Mouse (Mus musculus): ENCODE measurements around the gene Cutc. TPM values are rescaled to one million over a fixed set of nuclear protein-coding genes. Genes with fewer than 3 reads are reported as not detected.

Cutc gene
- polyA plus RNA-seq, 1 experiment from 2014 or later, result 12.0 TPM

DNA sequence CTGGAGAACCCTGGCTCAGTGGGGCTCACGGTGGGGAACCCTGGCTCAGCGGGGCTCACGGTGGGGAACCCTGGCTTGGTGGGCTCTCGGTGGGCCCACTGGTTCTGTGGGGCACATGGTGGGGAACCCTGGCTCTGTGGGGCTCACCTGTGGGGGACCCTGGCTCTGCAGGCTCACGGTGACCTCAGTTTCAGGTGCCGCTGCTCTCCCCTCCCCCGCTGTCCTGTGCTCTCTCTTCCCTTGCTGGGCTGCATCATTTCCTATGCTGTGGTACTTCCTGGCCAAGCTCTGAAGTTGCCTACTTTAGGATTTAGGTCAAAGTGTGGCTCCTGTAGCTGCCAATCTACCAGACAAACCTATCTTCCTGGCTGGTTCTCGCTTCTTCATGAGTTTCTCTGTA lies 29.9 kb upstream of the Cutc start:
- 85% methylated on average over 8 of the region's 8 CpGs for WGBS
- no peak for DNase-seq (ENCODE audit: low spot score)
- no peaks in the 10 kb centered on the region for H3K9me3 ChIP-seq (ENCODE audit: control insufficient read depth, low read length)
- H3K4me1 ChIP-seq (ENCODE audit: control insufficient read depth, insufficient read depth, low read length), result no peaks in the 10 kb centered on the region
- peaks cover 6% of the 10 kb centered on the region; the same call in 1 of the 2 replicates for H3K36me3 ChIP-seq (ENCODE audit: control insufficient read depth, insufficient read depth, low read length)
- no peaks in the 10 kb centered on the region for H3K27me3 ChIP-seq (ENCODE audit: control insufficient read depth, insufficient read depth, low read length)
- no peak overlapping the region for H3K4me2 ChIP-seq (ENCODE audit: low read depth)
- no peak overlapping the region for H3K4me3 ChIP-seq (ENCODE audit: low read depth, low read length)
- H3K27ac ChIP-seq (ENCODE audit: low read depth, low read length), result no peak overlapping the region
- no peak overlapping the region for H3K9ac ChIP-seq (ENCODE audit: low read length)
- no peak for ATAC-seq (ENCODE audit: insufficient read depth, low FRiP score, low TSS enrichment)

DNA sequence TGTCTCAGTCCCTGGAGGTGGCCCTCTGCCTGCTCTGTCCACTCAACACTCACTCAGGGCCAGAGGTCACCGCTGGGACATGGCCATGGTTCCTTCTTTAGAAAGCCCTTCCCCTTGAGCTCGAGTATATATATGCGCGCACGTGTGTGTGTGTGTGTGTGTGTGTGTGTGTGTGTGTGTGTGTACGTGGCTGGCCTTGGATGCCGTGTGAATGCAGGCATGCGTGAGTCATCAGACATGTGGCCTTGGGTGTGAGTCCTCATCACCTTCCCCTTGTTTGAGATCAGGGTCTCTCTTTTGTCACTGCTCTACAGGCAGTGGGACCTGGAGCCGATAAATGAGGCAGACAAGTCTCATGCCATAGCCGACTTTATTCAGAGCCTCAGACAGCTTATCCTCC lies 29.3 kb upstream of the Cutc start:
- no peak overlapping the region for H3K4me3 ChIP-seq (ENCODE audit: low read depth, low read length)
- no peaks in the 10 kb centered on the region for H3K27me3 ChIP-seq (ENCODE audit: control insufficient read depth, insufficient read depth, low read length)
- 91% methylated on average over 10 of the region's 10 CpGs for WGBS
- H3K27ac ChIP-seq (ENCODE audit: low read depth, low read length), result no peak overlapping the region
- H3K9ac ChIP-seq (ENCODE audit: low read length), result no peak overlapping the region
- H3K36me3 ChIP-seq (ENCODE audit: control insufficient read depth, insufficient read depth, low read length), result peaks cover 6% of the 10 kb centered on the region; the same call in 1 of the 2 replicates
- DNase-seq (ENCODE audit: low spot score), result no peak
- H3K4me1 ChIP-seq (ENCODE audit: control insufficient read depth, insufficient read depth, low read length), result no peaks in the 10 kb centered on the region
- H3K4me2 ChIP-seq (ENCODE audit: low read depth), result no peak overlapping the region
- no peak for ATAC-seq (ENCODE audit: insufficient read depth, low FRiP score, low TSS enrichment)
- no peaks in the 10 kb centered on the region for H3K9me3 ChIP-seq (ENCODE audit: control insufficient read depth, low read length)

DNA sequence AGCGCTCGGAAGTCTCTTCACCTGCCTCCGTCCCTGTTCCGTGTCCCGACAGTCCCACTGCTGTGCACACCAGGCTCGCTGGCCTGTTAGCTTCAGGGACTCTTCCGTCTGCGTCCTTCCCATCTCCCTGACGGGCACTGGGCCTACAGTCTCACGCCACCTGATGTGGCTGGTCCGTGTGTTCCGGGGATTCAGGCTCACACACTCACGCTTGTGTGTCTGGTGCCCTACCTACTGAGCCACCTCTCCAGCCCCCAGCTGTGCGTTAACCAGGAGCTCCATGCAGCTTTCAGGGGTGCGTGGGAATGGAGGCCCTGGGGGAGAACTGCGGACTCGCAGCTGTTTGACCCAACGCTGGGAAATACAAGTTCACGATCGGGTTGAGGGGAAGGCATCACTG lies 28.6 kb upstream of the Cutc start:
- Histone ChIP-seq H3K9me3 (ENCODE audit: control insufficient read depth, low read length) (no peaks in the 10 kb centered on the region), H3K4me2 (ENCODE audit: low read depth) (no peak overlapping the region), H3K4me1 (ENCODE audit: control insufficient read depth, insufficient read depth, low read length) (no peaks in the 10 kb centered on the region), H3K9ac (ENCODE audit: low read length) (no peak overlapping the region), H3K27ac (ENCODE audit: low read depth, low read length) (no peak overlapping the region), H3K4me3 (ENCODE audit: low read depth, low read length) (no peak overlapping the region), H3K27me3 (ENCODE audit: control insufficient read depth, insufficient read depth, low read length) (no peaks in the 10 kb centered on the region), H3K36me3 (ENCODE audit: control insufficient read depth, insufficient read depth, low read length) (peaks cover 6% of the 10 kb centered on the region; the same call in 1 of the 2 replicates)
- DNase-seq (ENCODE audit: low spot score) (no peak), ATAC-seq (ENCODE audit: insufficient read depth, low FRiP score, low TSS enrichment) (no peak)
- 89% methylated on average over 20 of the region's 20 CpGs for WGBS

DNA sequence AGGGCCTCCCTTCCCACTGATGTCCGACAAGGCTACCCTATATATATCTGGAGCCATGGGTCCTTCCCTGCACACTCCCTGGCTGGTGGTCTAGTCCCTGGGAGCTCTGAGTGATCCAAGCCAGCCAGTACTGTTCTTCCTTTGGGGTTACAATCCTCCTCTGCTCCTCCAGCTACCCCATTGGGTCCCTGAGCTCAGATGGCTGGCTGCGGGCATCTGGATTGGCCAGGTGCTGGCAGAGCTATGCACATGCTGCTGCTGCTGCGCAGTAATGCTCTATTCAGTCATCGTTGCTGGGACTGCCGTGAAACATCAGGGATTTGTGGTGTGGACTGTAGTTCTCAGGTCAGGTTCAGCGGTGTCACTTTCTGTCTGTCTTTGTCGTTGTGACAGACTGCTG lies 28.0 kb upstream of the Cutc start:
- no peak overlapping the region for H3K27ac ChIP-seq (ENCODE audit: low read depth, low read length)
- H3K4me1 ChIP-seq (ENCODE audit: control insufficient read depth, insufficient read depth, low read length), result no peaks in the 10 kb centered on the region
- H3K36me3 ChIP-seq (ENCODE audit: control insufficient read depth, insufficient read depth, low read length), result peaks cover 6% of the 10 kb centered on the region; the same call in 1 of the 2 replicates
- H3K9ac ChIP-seq (ENCODE audit: low read length), result no peak overlapping the region
- no peaks in the 10 kb centered on the region for H3K9me3 ChIP-seq (ENCODE audit: control insufficient read depth, low read length)
- ATAC-seq (ENCODE audit: insufficient read depth, low FRiP score, low TSS enrichment) (no peak), DNase-seq (ENCODE audit: low spot score) (no peak)
- 87% methylated on average over 7 of the region's 7 CpGs for WGBS
- H3K4me3 ChIP-seq (ENCODE audit: low read depth, low read length), result no peak overlapping the region
- H3K4me2 ChIP-seq (ENCODE audit: low read depth), result no peak overlapping the region
- no peaks in the 10 kb centered on the region for H3K27me3 ChIP-seq (ENCODE audit: control insufficient read depth, insufficient read depth, low read length)

DNA sequence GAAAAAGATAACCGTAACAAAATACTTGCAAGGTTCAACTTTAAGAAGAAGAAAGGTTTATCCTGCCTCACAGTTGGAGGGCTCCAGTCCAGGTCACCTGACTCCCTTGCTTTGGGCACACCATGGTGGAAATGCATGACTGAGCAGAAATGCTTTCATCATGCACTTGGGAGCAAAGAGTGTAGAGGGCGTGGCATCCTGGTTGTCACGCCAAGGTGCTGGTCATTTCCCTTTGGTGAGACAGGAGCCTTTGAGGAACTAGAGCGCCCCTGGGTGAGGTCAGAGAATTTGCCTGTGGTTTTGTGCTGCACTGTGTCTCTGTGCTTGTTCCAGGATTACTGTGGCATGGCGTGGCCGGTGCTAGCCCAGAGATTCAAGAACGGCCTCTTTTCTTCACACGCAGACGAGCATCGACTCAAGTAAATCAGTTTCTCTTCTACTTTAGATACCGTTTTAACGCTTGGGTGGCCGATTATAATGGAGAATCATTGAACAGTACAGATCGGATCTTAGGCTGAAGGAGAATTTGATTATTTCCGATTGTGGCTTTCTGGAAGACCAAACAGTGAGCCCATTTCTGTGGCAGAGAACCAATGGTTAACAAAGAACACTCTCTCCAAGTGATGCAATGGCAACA lies 26.2 kb upstream of the Cutc start:
- no peak overlapping the region for H3K4me3 ChIP-seq (ENCODE audit: low read depth, low read length)
- WGBS, result 85% methylated on average over 15 of the region's 15 CpGs
- H3K27me3 ChIP-seq (ENCODE audit: control insufficient read depth, insufficient read depth, low read length), result no peaks in the 10 kb centered on the region
- H3K9ac ChIP-seq (ENCODE audit: low read length), result no peak overlapping the region
- H3K9me3 ChIP-seq (ENCODE audit: control insufficient read depth, low read length), result no peaks in the 10 kb centered on the region
- H3K36me3 ChIP-seq (ENCODE audit: control insufficient read depth, insufficient read depth, low read length), result 0 out of 2 replicates have a peak, but pooled peaks cover 3% of the 10 kb centered on the region
- ATAC-seq (ENCODE audit: insufficient read depth, low FRiP score, low TSS enrichment) (no peak), DNase-seq (ENCODE audit: low spot score) (no peak)
- H3K4me2 ChIP-seq (ENCODE audit: low read depth), result no peak overlapping the region
- H3K4me1 ChIP-seq (ENCODE audit: control insufficient read depth, insufficient read depth, low read length), result no peaks in the 10 kb centered on the region
- H3K27ac ChIP-seq (ENCODE audit: low read depth, low read length), result no peak overlapping the region

DNA sequence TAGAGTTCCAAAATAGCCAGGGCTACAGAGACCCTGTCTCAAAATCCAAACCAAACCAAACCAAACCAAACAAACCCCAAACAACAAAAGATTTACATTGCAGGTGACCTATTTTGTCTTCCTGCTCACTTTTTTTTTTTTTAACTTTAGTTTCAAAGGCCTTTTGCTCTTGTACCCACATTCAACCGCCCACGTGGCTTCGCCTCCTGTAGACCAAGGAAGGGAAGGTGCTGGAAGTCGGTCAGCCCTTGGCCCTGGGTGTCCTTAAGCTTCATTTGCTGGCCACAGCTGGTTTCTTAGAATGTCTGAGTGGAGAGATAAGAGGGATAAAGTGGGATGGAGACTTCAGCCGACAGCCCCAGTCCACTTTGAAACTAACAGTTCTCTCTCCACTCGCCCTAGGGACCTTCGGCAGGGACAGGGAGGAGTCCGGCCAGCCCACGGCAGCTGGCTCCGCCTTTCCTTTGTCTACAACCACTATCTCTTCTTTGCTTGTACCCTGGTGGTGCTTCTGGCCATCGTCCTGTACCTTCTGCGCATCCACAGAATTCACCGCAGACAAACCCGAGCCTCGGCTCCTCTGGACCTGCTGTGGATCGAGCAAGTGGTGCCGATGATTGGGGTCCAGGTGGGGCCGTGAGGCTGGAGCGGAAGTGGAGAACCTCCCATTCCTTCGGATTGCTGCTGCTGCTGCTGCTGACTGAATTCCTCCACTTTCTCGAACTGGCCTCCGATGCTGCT lies 23.3 kb upstream of the Cutc start:
- DNase-seq (ENCODE audit: low spot score) (peak; percentile 50), ATAC-seq (ENCODE audit: insufficient read depth, low FRiP score, low TSS enrichment) (no peak)
- WGBS, result 47% methylated on average over 22 of the region's 22 CpGs
- Histone ChIP-seq H3K27ac (ENCODE audit: low read depth, low read length) (no peak overlapping the region; the same call in 1 of the 2 replicates), H3K36me3 (ENCODE audit: control insufficient read depth, insufficient read depth, low read length) (0 out of 2 replicates have a peak, but pooled peaks cover 3% of the 10 kb centered on the region), H3K4me2 (ENCODE audit: low read depth) (peak overlapping the region; percentile 30), H3K4me1 (ENCODE audit: control insufficient read depth, insufficient read depth, low read length) (no peaks in the 10 kb centered on the region), H3K9ac (ENCODE audit: low read length) (peak overlapping the region; percentile 35), H3K9me3 (ENCODE audit: control insufficient read depth, low read length) (no peaks in the 10 kb centered on the region), H3K4me3 (ENCODE audit: low read depth, low read length) (peak overlapping the region; percentile 19; the same call in 1 of the 2 replicates), H3K27me3 (ENCODE audit: control insufficient read depth, insufficient read depth, low read length) (no peaks in the 10 kb centered on the region)

DNA sequence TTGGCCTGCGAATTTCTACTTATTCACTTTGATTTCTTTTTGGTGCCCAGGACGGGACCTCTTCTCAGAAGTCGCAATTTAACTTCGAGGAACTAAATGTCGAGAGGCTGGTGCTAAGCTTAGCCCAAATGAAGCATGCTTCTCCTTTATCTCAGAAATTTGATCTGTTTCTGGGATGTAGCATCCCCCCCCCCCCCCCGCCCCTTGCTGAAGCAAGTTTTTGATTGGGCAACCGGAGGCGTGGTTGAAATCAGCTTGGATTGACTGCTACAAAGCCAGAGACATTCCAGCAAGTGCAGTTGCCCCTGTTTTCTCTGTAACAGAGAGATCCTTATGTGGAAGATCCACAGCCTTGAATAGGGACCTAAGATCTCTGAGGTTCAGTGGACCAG lies 22.8 kb upstream of the Cutc start:
- Histone ChIP-seq H3K27ac (ENCODE audit: low read depth, low read length) (no peak overlapping the region; the same call in 1 of the 2 replicates), H3K4me3 (ENCODE audit: low read depth, low read length) (peak overlapping the region; percentile 19; the same call in 1 of the 2 replicates), H3K36me3 (ENCODE audit: control insufficient read depth, insufficient read depth, low read length) (0 out of 2 replicates have a peak, but pooled peaks cover 3% of the 10 kb centered on the region), H3K27me3 (ENCODE audit: control insufficient read depth, insufficient read depth, low read length) (no peaks in the 10 kb centered on the region), H3K9me3 (ENCODE audit: control insufficient read depth, low read length) (no peaks in the 10 kb centered on the region), H3K9ac (ENCODE audit: low read length) (peak overlapping the region; percentile 35), H3K4me2 (ENCODE audit: low read depth) (peak overlapping the region; percentile 30), H3K4me1 (ENCODE audit: control insufficient read depth, insufficient read depth, low read length) (no peaks in the 10 kb centered on the region)
- ATAC-seq (ENCODE audit: insufficient read depth, low FRiP score, low TSS enrichment), result no peak
- 41% methylated on average over 7 of the region's 8 CpGs for WGBS
- peak; percentile 30 for DNase-seq (ENCODE audit: low spot score)

DNA sequence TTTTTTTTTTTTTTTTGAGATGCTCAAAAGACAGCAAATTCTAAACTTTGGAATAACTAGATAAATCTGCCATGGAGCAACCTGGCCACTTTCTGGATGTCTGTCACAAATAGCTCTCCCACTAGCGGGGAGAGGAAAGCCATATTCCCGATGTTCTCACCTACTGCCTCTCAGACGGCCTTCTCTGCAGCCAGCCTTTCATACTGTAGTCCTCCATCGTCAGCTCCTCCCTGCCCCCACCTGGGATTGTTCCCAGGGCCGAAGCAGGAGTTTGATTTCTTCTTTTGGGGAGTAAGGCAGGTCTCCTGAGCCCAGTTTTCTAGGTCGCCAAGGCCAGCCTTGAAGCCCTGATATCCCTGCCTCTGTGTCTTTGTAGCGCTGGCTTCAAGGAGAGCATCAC lies 21.6 kb upstream of the Cutc start:
- Histone ChIP-seq H3K4me3 (ENCODE audit: low read depth, low read length) (no peak overlapping the region), H3K4me2 (ENCODE audit: low read depth) (no peak overlapping the region), H3K27ac (ENCODE audit: low read depth, low read length) (no peak overlapping the region), H3K9ac (ENCODE audit: low read length) (no peak overlapping the region), H3K27me3 (ENCODE audit: control insufficient read depth, insufficient read depth, low read length) (no peaks in the 10 kb centered on the region), H3K9me3 (ENCODE audit: control insufficient read depth, low read length) (no peaks in the 10 kb centered on the region), H3K36me3 (ENCODE audit: control insufficient read depth, insufficient read depth, low read length) (0 out of 2 replicates have a peak, but pooled peaks cover 6% of the 10 kb centered on the region), H3K4me1 (ENCODE audit: control insufficient read depth, insufficient read depth, low read length) (no peaks in the 10 kb centered on the region)
- DNase-seq (ENCODE audit: low spot score), result no peak
- 64% methylated on average over 7 of the region's 7 CpGs for WGBS
- ATAC-seq (ENCODE audit: insufficient read depth, low FRiP score, low TSS enrichment), result no peak

DNA sequence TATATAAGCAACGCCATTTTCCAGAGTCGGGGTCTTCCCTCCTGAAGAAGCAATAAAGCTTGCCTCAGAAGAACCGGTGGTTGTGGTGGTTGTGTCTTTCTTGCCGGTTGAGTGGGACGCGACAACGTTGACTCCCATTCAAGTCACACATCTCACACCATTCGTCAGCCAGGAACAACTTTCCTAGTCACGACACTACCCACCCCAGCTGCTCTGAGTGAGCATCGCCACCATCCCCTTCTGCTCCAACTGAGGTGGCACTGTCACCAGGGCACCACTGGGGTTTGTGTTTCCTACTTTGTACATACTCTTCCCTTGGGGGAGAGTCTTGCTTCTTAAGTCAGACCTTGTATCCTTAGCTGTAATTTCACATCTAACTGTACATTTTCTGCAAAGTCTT lies 14.4 kb upstream of the Cutc start:
- no peak overlapping the region for H3K4me3 ChIP-seq (ENCODE audit: low read depth, low read length)
- H3K4me2 ChIP-seq (ENCODE audit: low read depth), result no peak overlapping the region
- no peaks in the 10 kb centered on the region for H3K9me3 ChIP-seq (ENCODE audit: control insufficient read depth, low read length)
- no peak for ATAC-seq (ENCODE audit: insufficient read depth, low FRiP score, low TSS enrichment)
- H3K27ac ChIP-seq (ENCODE audit: low read depth, low read length), result no peak overlapping the region
- H3K27me3 ChIP-seq (ENCODE audit: control insufficient read depth, insufficient read depth, low read length), result no peaks in the 10 kb centered on the region
- H3K4me1 ChIP-seq (ENCODE audit: control insufficient read depth, insufficient read depth, low read length), result no peaks in the 10 kb centered on the region
- H3K9ac ChIP-seq (ENCODE audit: low read length), result no peak overlapping the region
- H3K36me3 ChIP-seq (ENCODE audit: control insufficient read depth, insufficient read depth, low read length), result peaks cover 10% of the 10 kb centered on the region
- DNase-seq (ENCODE audit: low spot score), result no peak
- WGBS, result 93% methylated on average over 10 of the region's 10 CpGs

All from neural tube, embryonic 11.5 days (tissue).